Mouse (Mus musculus) adrenal gland, postnatal 25 days (tissue): ENCODE data around the gene Cmtr2. TPM values are rescaled to one million over a fixed set of nuclear protein-coding genes. Genes with fewer than 3 reads are reported as not detected.

Source experiments
- DNase-seq: peaks from one replicate; pipeline ENCODE4 v3.0.0; 2021; ENCODE audit warnings: mixed read lengths
- long read RNA-seq: library from polyadenylated mRNA; stranded (forward); transcript quantifications from one replicate; pipeline ENCODE4 v2.0.0, GENCODE M21; 2021
- total RNA-seq: library from RNA; stranded (reverse); gene quantifications from 2 replicates; pipeline ENCODE4 v1.2.3, GENCODE M21; 2021

Gene Cmtr2
- 8.6 and 9.6 TPM in 2 replicates for total RNA-seq
- long read RNA-seq, transcript Cmtr2-201 (2 exons, 3,545 nt): major isoform, 5 of 9 reads
- long read RNA-seq, partial matches to known transcripts: 0 of 9 reads
- long read RNA-seq, other reads (novel, unspliced or antisense): 4 of 9 reads

GRCm38 (mm10) chr8:110215365-110215764 is at the start of gene Cmtr2:
TSS of gene Cmtr2 (plus strand) at chr8:110215665.
- no peak for DNase-seq

- DNase-seq: no peak
Measured at GRCm38 (mm10) chr8:110166270-110166669, 49.2 kb upstream of the Cmtr2 start.

- DNase-seq: peak; percentile 55
Measured at GRCm38 (mm10) chr8:110168046-110168445, 47.4 kb upstream of the Cmtr2 start, which contains the start of gene Calb2. TSS of gene Calb2 (minus strand) at chr8:110168210.

GRCm38 (mm10) chr8:110172161-110172560 is 43.3 kb upstream of the Cmtr2 start:
- DNase-seq: no peak

GRCm38 (mm10) chr8:110174826-110175225 is 40.6 kb upstream of the Cmtr2 start:
- no peak for DNase-seq

- peak; percentile 35 for DNase-seq
Measured at GRCm38 (mm10) chr8:110177359-110178155, 37.9 kb upstream of the Cmtr2 start.

GRCm38 (mm10) chr8:110182735-110183367 is 32.6 kb upstream of the Cmtr2 start:
- no peak for DNase-seq

- no peak for DNase-seq
Measured at GRCm38 (mm10) chr8:110183748-110184147, 31.7 kb upstream of the Cmtr2 start.

GRCm38 (mm10) chr8:110185538-110185937 is 29.9 kb upstream of the Cmtr2 start:
- DNase-seq: no peak

- no peak for DNase-seq
Measured at GRCm38 (mm10) chr8:110188961-110189750, 26.3 kb upstream of the Cmtr2 start.

- peak; percentile 65 for DNase-seq
Measured at GRCm38 (mm10) chr8:110196678-110197077, 18.8 kb upstream of the Cmtr2 start.

GRCm38 (mm10) chr8:110201806-110202205 is 13.7 kb upstream of the Cmtr2 start:
- peak; percentile 10 for DNase-seq

GRCm38 (mm10) chr8:110216253-110216652 is 788 bp downstream of the Cmtr2 start:
- DNase-seq: no peak

GRCm38 (mm10) chr8:110217198-110217597 is 1.7 kb downstream of the Cmtr2 start:
- DNase-seq: no peak

- DNase-seq: peak; percentile 100
Measured at GRCm38 (mm10) chr8:110217681-110218131, 2.2 kb downstream of the Cmtr2 start.

GRCm38 (mm10) chr8:110218511-110218910 is 3.0 kb downstream of the Cmtr2 start:
- no peak for DNase-seq

- peak; percentile 21 for DNase-seq
Measured at GRCm38 (mm10) chr8:110220936-110221335, 5.5 kb downstream of the Cmtr2 start.

GRCm38 (mm10) chr8:110230803-110231202 is 15.3 kb downstream of the Cmtr2 start:
- DNase-seq: no peak

GRCm38 (mm10) chr8:110242278-110243177 is 27.1 kb downstream of the Cmtr2 start:
- DNase-seq: no peak

GRCm38 (mm10) chr8:110244566-110244965 is 29.1 kb downstream of the Cmtr2 start:
- no peak for DNase-seq

- DNase-seq: no peak
Measured at GRCm38 (mm10) chr8:110247238-110247637, 31.8 kb downstream of the Cmtr2 start.
